Mouse (Mus musculus) hindlimb bud, embryonic 11.5 days (tissue): ENCODE measurements at regions not wholly inside any gene's neighbourhood (a gene's known extent, or its start where the extent isn't known, plus 50 kb on each side); places are given as distances from the start of the nearest gene placed in this dataset.

ENCODE experiments used
- DNase-seq: peaks from one replicate; pipeline ENCODE4 v3.0.0-alpha.2; 2012; ENCODE audit warnings: low read depth, low spot score; ENCODE audit errors: extremely low spot score

DNA sequence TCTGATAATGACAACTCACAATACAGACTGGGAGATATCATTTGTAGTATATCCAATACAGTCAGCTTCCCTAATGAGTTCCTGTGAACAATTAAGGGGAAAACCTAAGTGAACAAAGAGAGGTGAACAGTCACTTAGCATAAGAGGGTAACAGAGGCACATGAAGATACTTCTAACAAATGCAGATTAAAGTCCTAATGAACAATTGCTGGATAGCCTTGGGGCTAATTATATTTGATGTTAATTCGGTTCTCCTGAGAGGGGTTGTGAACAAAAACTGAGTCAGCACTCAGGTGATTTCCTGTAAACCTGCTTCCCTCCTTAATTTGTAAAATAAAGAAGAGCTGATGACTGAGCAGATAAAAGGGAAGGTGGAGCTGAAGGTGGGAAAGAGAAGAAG lies 1672.1 kb downstream of the 4930444P10Rik start:
- no peak for DNase-seq

DNA sequence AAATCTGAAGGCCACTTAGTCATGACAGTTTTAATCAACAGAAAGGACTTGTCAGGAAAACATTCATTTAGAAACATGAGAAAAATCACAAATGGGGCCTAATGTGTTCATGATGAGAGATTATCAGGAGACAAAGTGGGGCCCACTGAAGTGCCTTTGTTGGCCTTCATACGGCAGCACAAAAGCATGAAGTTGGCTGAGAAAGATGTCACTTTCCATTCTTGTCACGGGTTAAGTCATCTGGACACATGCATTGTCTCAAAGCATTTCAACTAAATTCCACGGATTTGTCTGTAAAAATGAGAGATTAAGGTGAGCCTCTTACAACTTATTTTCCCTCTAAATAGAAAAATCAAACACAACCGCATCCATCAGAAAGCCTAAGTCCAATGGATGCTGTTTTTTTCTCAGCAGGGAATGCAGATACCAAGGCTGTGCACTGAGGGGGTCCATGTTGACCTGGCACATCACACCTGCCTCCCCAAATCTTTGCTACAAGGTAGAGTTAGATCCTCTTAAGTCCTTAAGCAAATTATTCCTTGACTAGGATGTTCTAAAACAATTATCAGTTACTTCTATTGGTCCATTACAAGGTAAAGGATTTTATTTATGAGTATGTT lies 1679.2 kb downstream of the 4930444P10Rik start:
- DNase-seq, result no peak

DNA sequence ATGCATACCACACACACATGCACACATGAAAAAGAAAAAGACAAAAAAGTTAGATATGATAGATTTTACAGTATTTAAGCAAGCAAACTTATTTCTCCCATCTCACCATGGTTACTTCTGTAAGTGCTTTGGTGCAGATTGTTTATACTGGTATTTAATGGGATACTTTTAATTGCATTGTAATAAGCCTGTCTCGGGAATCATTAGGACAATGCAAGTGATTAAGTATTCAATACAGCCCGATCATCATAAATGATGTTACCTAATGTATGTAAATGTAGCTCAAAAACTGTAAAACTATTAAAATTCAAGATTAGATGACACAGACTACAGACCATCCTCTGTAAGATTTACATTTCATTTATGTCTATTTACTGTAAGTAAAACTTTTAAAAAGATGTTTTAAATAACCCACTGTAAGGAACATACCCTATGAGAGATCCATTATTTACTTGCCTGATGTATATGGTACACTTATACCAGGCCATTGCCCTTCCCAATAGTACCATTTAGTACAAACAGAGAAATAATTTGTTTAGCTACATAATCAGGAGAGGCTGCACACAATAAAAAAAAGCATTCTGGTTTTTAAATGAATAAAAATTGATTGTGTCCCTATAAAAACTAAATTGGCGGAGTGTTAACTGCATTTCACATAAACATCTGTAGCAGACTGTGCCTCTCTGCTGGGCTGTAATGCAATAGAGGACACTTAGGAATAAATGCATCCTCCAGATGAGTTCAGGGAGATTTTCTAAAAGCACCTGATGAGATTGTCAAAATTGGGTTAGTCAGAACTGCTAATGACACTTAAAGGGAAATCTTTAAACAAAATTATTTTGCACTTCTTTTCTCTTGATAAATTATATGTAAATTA lies 1722.9 kb downstream of the 4930444P10Rik start:
- no peak for DNase-seq

DNA sequence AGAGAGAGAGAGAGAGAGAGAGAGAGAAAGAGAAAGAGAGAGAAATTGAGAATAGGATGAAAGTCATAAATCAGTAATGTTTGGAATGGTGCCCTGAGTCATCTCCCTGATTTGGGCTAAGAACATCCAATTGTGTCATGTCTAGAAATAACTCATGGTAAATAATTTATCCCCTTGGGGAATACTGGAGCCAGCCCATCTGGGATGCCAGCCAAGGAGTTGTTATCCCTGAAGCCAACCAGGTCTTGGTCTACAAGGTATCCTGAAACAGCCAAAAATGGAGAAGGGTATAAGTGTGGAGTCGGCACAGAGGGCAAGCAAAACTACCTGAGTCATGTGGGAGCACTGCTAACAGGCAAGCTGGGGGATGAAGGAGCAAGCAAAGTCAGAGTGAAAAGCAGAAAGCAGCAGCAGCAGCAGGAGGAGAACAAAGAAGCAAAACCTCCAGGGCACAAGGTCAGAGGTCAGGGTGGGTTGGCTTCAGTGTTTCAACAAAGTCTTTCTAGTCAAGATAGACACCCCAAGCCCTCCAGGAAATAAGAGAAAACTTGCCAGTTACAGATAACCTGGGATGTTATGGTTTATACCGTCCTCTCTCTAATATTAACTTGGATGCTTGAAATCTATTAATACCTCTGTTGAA lies 1733.0 kb downstream of the 4930444P10Rik start:
- no peak for DNase-seq
